In genomic region chr2:106844147-106844546, GRCm38 (mm10) we compare ENCODE assay signal across 19 mouse cellular contexts.
DNase-seq lines count a peak whose midpoint lies in the region; ATAC-seq and TF ChIP-seq lines count a peak whose summit lies in the region.
"Had no signal": no experiment of that assay in that cellular context is flagged by ENCODE, and none has a peak within 500 bp of the region (broad histone marks: within the 10 kb centered on the region; RNA-seq: fewer than 3 reads in every experiment).

No protein-coding gene starts in this region.

- H3K9me3 ChIP-seq in forebrain, embryonic 11.5 days (ENCODE audit: control insufficient read depth, low read length), result no peaks in the 10 kb centered on the region
- no peaks in the 10 kb centered on the region for H3K9me3 ChIP-seq in forebrain, postnatal 0 days (ENCODE audit: low read length)
- H3K9me3 ChIP-seq in heart, embryonic 16.5 days (replicated peaks; ENCODE audit: control insufficient read depth, low read length), result no peaks in the 10 kb centered on the region
- H3K9me3 ChIP-seq in lung, embryonic 14.5 days (ENCODE audit: low read depth, low read length), result no peaks in the 10 kb centered on the region
- H3K9me3 ChIP-seq in limb, embryonic 12.5 days, result no peaks in the 10 kb centered on the region
- H3K9me3 ChIP-seq: forebrain, embryonic 13.5 days; hindbrain, embryonic 12.5 days; liver, embryonic 15.5 days; midbrain, embryonic 12.5 days had no signal

- intact Hi-C loops in heart, postnatal 14 days (cut with DNase I), result no loop called here

- no peak overlapping the region for H3K4me3 ChIP-seq in forebrain, embryonic 11.5 days (ENCODE audit: low read depth, low read length)
- no peak overlapping the region for H3K4me3 ChIP-seq in forebrain, postnatal 0 days (ENCODE audit: low read depth, low read length)
- no peak overlapping the region for H3K4me3 ChIP-seq in heart, embryonic 16.5 days (ENCODE audit: low read length)
- H3K4me3 ChIP-seq in lung, embryonic 14.5 days (ENCODE audit: low read depth, low read length), result no peak overlapping the region
- H3K4me3 ChIP-seq in limb, embryonic 12.5 days (replicated peaks), result no peak overlapping the region
- H3K4me3 ChIP-seq: forebrain, embryonic 13.5 days; hindbrain, embryonic 12.5 days; liver, embryonic 15.5 days; midbrain, embryonic 12.5 days had no signal

- H3K4me2 ChIP-seq in forebrain, embryonic 11.5 days (ENCODE audit: low read depth, low read length, severe bottlenecking), result no peak overlapping the region
- H3K4me2 ChIP-seq in forebrain, postnatal 0 days (ENCODE audit: low read depth), result no peak overlapping the region
- no peak overlapping the region for H3K4me2 ChIP-seq in heart, embryonic 16.5 days (ENCODE audit: low read depth, low read length)
- peak overlapping the region; percentile 33 for H3K4me2 ChIP-seq in lung, embryonic 14.5 days
- no peak overlapping the region for H3K4me2 ChIP-seq in limb, embryonic 12.5 days
- H3K4me2 ChIP-seq: forebrain, embryonic 13.5 days; hindbrain, embryonic 12.5 days; liver, embryonic 15.5 days; midbrain, embryonic 12.5 days had no signal

- H3K27ac ChIP-seq in forebrain, embryonic 11.5 days (ENCODE audit: low read depth, low read length), result no peak overlapping the region
- no peak overlapping the region for H3K27ac ChIP-seq in forebrain, postnatal 0 days (ENCODE audit: low read depth, low read length)
- 0 out of 2 replicates have a peak overlapping the region, but pooled peaks have one; percentile 19 for H3K27ac ChIP-seq in heart, embryonic 16.5 days (ENCODE audit: low read length)
- H3K27ac ChIP-seq in lung, embryonic 14.5 days (ENCODE audit: low read depth), result peak overlapping the region; percentile 75; the same call in 1 of the 2 replicates
- H3K27ac ChIP-seq in limb, embryonic 12.5 days, result 0 out of 2 replicates have a peak overlapping the region, but pooled peaks have one; percentile 13
- H3K27ac ChIP-seq: forebrain, embryonic 13.5 days; liver, embryonic 15.5 days; macrophage; midbrain, embryonic 12.5 days had no signal

- H3K27me3 ChIP-seq in forebrain, embryonic 11.5 days (ENCODE audit: control insufficient read depth, insufficient read depth, low read length), result no peaks in the 10 kb centered on the region
- no peaks in the 10 kb centered on the region for H3K27me3 ChIP-seq in forebrain, postnatal 0 days (ENCODE audit: insufficient read depth, low read length)
- H3K27me3 ChIP-seq in heart, embryonic 16.5 days (ENCODE audit: control insufficient read depth, insufficient read depth, low read length), result no peaks in the 10 kb centered on the region
- H3K27me3 ChIP-seq in lung, embryonic 14.5 days (ENCODE audit: insufficient read depth, low read length), result no peaks in the 10 kb centered on the region
- H3K27me3 ChIP-seq in limb, embryonic 12.5 days, result no peaks in the 10 kb centered on the region
- H3K27me3 ChIP-seq: forebrain, embryonic 13.5 days; hindbrain, embryonic 12.5 days; liver, embryonic 15.5 days had no signal

- peak; percentile 41 for DNase-seq in forebrain, embryonic 11.5 days (ENCODE audit: low spot score)
- DNase-seq in forebrain, postnatal 0 days, result no peak
- no peak for DNase-seq in heart, postnatal 14 days
- DNase-seq in lung, embryonic 14.5 days, result peak; percentile 44
- no peak for DNase-seq in lung, postnatal 25 days (ENCODE audit: low spot score)
- no peak for DNase-seq in ovary, adult 18-20 months (ENCODE audit: low spot score)
- DNase-seq: cerebellum, adult 9-10 months; kidney, adult 11 months; left cerebral cortex, postnatal 4 days; retina, postnatal 1 day; right cerebral cortex, postnatal 4 days; thymus, adult 2 months had no signal

- H3K4me1 ChIP-seq in forebrain, embryonic 11.5 days (replicated peaks; ENCODE audit: control insufficient read depth, insufficient read depth, low read length), result no peaks in the 10 kb centered on the region; the same call in 1 of the 2 replicates
- no peaks in the 10 kb centered on the region for H3K4me1 ChIP-seq in forebrain, postnatal 0 days (ENCODE audit: insufficient read depth)
- peaks cover 18% of the 10 kb centered on the region for H3K4me1 ChIP-seq in heart, embryonic 16.5 days (ENCODE audit: control insufficient read depth, insufficient read depth, low read length)
- H3K4me1 ChIP-seq in lung, embryonic 14.5 days (ENCODE audit: insufficient read depth), result peaks cover 16% of the 10 kb centered on the region; the same call in 1 of the 2 replicates
- peaks cover 39% of the 10 kb centered on the region for H3K4me1 ChIP-seq in limb, embryonic 12.5 days (replicated peaks)

- peak; percentile 44; the same call in 1 of the 2 replicates for ATAC-seq in forebrain, embryonic 11.5 days (replicated peaks; ENCODE audit: low FRiP score)
- no peak for ATAC-seq in forebrain, postnatal 0 days
- 0 out of 2 replicates have a peak, but pooled peaks have one; percentile 11 for ATAC-seq in heart, embryonic 16.5 days (replicated peaks; ENCODE audit: extremely low read depth, insufficient read depth, low FRiP score)
- ATAC-seq in lung, embryonic 14.5 days (ENCODE audit: insufficient read depth), result peak; percentile 44; the same call in 1 of the 2 replicates
- ATAC-seq in limb, embryonic 12.5 days (ENCODE audit: insufficient number of reproducible peaks, insufficient read depth, low FRiP score, low TSS enrichment, low read depth), result no peak
- ATAC-seq: forebrain, embryonic 13.5 days had no signal

- WGBS in forebrain, embryonic 11.5 days, result 80% methylated on average over 9 of the region's 9 CpGs
- 71% methylated on average over 9 of the region's 9 CpGs for WGBS in forebrain, postnatal 0 days
- 55% methylated on average over 9 of the region's 9 CpGs for WGBS in heart, embryonic 16.5 days
- WGBS in lung, embryonic 14.5 days, result 49% methylated on average over 9 of the region's 9 CpGs
- 66% methylated on average over 9 of the region's 9 CpGs for WGBS in limb, embryonic 12.5 days

- H3K36me3 ChIP-seq in forebrain, embryonic 11.5 days (ENCODE audit: control insufficient read depth, insufficient read depth, low read length), result no peaks in the 10 kb centered on the region
- H3K36me3 ChIP-seq in forebrain, postnatal 0 days (ENCODE audit: insufficient read depth), result no peaks in the 10 kb centered on the region
- no peaks in the 10 kb centered on the region for H3K36me3 ChIP-seq in heart, embryonic 16.5 days (ENCODE audit: control insufficient read depth, insufficient read depth)
- no peaks in the 10 kb centered on the region for H3K36me3 ChIP-seq in lung, embryonic 14.5 days (ENCODE audit: insufficient read depth)
- H3K36me3 ChIP-seq in limb, embryonic 12.5 days, result peaks cover 6% of the 10 kb centered on the region; the same call in 1 of the 2 replicates
- H3K36me3 ChIP-seq: hindbrain, embryonic 12.5 days; liver, embryonic 15.5 days; midbrain, embryonic 12.5 days had no signal

- TF ChIP-seq CTCF in forebrain, postnatal 0 days (IDR thresholded peaks at IDR 0.05; ENCODE audit: low read depth), result no peak
- TF ChIP-seq CTCF in lung, embryonic 14.5 days (IDR thresholded peaks at IDR 0.05; ENCODE audit: low read depth), result no peak

- no peak overlapping the region for H3K9ac ChIP-seq in forebrain, embryonic 11.5 days (ENCODE audit: low read length)
- H3K9ac ChIP-seq in forebrain, postnatal 0 days, result no peak overlapping the region
- H3K9ac ChIP-seq in heart, embryonic 16.5 days (ENCODE audit: low read length), result no peak overlapping the region
- H3K9ac ChIP-seq in lung, embryonic 14.5 days, result no peak overlapping the region
- 0 out of 2 replicates have a peak overlapping the region, but pooled peaks have one; percentile 8 for H3K9ac ChIP-seq in limb, embryonic 12.5 days (replicated peaks)
- H3K9ac ChIP-seq: forebrain, embryonic 13.5 days; hindbrain, embryonic 12.5 days; liver, embryonic 15.5 days; midbrain, embryonic 12.5 days had no signal

Comparison
In these comparisons a context has a peak if more than half of its experiments do, and no peak if none do; other contexts are left out.
1. ATAC-seq: peak in forebrain, embryonic 11.5 days (single experiment), heart, embryonic 16.5 days (single experiment) and lung, embryonic 14.5 days (single experiment); none in forebrain, postnatal 0 days (single experiment) and limb, embryonic 12.5 days (single experiment).
2. DNase-seq: peak in forebrain, embryonic 11.5 days (single experiment) and lung, embryonic 14.5 days (single experiment); none in forebrain, postnatal 0 days (single experiment), heart, postnatal 14 days (0 of 2), lung, postnatal 25 days (single experiment) and ovary, adult 18-20 months (single experiment).
3. H3K27ac ChIP-seq: peak in heart, embryonic 16.5 days (single experiment), lung, embryonic 14.5 days (single experiment) and limb, embryonic 12.5 days (single experiment); none in forebrain, embryonic 11.5 days (single experiment) and forebrain, postnatal 0 days (single experiment).